Mouse (Mus musculus): Measurements from ENCODE around the gene Usp32.

Gene Usp32

DNA sequence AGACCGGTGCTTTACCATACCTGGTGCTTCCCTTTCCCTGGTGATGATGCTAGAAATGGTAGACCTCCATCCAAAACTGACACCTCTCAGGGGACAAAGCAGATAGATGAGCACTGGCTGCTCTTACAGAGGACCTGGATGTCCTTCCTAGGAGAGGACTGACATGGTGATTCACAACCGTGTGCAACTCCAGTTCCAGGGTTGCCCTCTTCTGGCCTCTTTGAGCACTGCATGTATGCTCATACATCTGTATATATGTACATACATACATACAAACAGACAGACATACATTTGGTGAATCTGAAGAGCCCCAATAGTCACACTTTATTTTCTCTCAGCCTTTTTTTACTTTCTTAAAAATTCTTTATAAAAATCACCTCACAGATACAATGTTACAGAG, 161.8 kb downstream of the Usp32 start:
- DNase-seq (ENCODE audit: low spot score) = peak; percentile 61

DNA sequence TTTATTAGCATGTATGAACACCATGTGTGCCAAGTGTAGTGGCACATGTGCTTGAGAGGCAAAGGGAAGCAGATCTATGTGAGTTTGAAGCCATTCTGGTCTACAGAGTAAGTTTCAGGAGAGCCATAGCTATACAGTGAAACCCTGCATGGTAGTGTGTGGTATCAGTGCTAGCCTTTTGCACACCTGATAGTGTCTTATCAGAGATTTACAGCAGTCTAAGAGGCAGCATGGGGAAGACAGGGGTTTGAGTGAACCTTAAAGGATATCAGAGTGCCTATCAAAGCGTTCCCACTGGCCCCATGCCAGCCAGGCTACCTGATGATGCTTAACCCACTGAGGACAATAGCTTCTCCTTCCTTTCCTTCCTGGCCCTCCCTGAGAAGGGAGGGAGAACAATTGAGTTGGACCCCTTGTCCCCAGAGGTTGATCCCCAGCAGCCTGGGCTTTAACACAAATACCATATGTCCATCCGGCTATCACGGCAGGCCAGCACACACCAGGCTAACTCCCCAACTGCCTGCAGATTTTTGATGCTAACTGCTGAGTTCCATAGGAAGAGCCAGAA, 162.5 kb downstream of the Usp32 start:
- no peak for DNase-seq (ENCODE audit: low spot score)

DNA sequence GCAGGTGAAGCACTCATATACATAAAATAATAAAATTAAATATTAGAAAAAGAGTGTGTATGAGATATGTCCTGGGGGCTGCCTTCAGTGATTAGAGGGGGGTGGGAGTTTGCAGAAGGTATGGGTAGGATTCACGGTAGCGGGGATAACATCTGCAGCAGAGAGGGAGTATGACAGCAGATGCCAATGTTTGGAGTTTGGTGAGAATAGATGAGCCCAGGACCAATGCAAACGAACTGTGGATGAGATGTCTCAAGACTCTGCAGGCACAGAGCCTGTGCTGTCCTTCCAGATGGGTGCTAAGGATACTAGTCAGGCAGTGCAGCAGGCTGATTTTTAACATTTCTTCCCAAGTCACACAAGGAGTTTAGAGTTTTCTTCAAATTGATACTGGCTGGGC, 163.3 kb downstream of the Usp32 start:
- no peak for DNase-seq (ENCODE audit: low spot score)

DNA sequence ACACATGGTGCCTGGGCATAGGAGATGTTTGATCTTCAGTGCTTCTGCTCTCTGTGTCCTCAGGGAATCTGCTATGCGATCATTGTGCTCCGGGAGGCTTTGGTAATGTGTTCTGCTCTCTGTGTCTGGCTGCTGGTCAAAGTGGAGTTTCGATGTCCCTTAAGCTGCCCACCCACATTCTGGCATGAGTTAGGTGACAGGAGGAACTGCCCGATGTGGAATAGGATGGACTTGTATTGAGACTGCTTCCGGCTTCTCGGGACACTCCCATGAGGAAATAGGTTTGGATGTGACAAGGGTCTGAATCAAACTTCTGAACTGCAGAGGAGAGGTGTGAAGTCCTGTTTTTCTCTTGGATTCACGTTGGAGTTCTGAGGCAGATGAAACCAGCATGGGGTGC, 165.4 kb downstream of the Usp32 start:
- DNase-seq (ENCODE audit: low spot score) = no peak

DNA sequence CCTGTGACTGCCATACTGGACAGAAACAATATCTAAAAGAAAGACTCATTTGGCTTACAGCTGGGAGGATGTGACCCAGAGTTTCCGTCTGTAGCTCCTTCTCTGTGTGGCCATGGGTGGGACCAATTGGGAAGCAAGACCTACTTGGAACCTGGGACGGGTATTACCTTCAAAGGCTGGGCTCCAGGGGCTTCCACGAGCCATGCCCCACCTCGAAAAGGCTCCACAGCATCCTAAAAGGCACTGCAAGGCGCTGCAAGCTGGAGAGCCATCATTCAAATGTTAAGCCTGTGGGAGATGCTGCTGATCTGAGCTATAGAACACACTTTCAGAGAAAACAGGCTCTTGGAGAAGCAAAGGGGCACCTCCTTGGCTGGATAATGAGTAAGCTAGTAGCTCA, 166.3 kb downstream of the Usp32 start:
- no peak for DNase-seq (ENCODE audit: low spot score)

DNA sequence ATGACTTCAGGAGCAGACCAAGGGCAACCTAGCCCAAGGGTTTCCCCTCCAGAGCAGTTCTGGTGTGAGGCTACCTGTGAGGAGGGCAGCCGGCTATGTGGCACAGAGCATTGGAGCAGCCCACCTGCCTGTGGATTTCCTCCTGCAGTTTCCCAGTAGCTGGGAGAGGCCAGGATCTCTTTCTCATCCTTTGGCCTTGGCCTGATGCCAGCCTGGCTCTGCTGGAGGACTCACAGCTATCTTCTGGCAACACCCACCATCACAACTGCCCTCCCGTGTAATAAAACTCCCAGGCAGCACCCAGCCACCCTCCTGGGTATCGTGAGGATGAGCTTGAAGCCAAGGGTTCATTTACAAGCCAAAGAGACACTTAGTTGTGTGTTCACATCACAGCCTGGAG, 167.9 kb downstream of the Usp32 start:
- DNase-seq (ENCODE audit: low spot score) = peak; percentile 76

DNA sequence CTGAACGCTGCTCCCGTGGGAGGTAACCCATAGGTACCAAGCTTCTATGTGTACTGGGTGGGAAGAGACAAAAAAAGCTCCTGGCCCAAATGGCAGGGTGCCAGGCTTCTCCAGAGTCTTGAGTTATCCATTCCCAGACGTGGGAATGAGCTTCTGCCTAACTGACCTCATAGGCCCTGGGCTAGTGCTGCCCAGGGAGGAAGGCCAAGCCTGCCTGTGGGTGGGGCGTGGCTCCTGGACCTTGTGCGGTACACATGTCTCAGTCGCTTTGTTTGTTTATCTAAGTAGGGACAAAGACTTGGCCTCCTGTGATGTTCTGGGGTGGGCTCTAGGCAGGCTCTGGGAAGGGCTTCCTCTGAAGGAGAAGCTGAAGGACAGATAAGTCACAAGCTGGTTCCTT, 171.2 kb downstream of the Usp32 start:
- peak; percentile 50 for DNase-seq (ENCODE audit: low spot score)

DNA sequence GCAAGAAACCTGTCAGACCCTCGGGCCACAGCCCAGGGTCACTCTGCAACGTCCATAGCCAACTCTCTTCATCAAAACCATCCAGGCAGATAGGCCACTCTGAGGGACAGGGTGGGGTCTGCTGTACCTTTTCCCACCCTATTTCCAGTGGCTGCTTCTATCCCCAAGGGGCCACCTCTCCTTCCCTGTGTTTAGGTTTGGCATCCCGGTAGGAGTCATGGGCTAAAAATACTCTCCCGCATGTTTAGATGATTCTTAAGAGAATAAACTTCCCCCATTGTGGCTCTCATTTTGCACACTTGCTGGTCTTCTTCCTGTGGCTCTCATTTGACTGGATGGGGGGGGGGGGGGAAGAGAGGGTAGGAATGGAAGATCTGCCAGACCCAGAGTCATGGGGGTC, 171.7 kb downstream of the Usp32 start:
- no peak for DNase-seq (ENCODE audit: low spot score)

DNA sequence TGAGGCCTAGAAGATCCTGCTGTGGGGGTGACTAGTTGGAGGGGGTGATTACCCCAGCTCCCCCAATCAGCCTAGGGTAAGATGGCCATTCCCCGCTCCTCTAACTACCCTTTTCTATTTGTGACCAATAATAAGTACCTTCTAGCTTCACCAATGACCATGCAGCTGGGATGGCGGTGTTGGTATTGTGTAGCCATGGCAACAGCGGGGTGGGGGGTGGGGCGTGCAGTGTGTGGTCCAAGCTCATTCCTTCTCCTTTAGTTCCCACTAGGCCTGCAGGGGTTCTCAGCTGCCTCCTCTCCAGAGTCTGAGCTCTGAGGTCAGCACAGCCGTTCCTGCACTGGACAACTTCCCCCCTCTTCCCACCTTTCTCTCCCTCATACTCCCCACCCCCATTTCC, 172.8 kb downstream of the Usp32 start:
- DNase-seq (ENCODE audit: low spot score) = no peak

DNA sequence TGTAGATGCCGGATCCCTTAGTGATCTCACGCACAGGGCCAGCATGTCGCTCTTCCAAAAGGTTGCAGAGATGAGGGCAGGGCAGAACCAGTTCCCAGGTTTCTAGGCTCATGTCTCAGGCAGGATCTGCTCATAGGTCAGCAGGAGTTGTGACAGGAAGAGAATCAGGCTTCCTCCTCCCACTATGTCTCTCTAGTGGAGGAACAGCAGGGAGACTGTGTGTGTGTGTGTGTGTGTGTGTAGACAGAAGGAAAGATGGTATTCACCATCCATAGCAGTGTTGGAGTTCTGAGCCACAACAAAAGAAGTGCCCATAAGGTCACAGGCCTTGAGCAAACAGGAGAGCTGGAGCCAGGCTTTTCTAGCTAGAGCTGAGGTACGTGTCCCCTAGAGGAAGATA, 173.3 kb downstream of the Usp32 start:
- no peak for DNase-seq (ENCODE audit: low spot score)

DNA sequence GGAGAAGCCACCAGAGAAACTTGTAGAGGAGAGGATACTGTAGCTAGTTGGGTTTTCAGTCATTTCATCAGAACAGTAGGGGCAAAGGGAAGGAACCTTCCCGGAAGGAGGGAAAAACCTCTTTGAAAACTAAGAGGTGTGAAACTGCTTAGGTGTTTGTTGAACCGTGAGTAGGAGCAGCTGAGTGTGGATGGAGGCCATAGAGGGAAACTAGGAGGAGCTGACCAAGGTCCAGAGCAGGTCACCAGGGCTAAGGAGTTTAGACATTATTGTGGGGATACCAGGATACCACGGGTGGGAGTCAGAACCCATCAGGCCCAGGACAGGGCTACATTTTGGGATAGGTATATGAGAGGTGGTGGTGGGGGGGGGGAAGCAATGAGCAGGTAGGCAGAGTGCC, 176.4 kb downstream of the Usp32 start:
- DNase-seq (ENCODE audit: low spot score) = no peak

DNA sequence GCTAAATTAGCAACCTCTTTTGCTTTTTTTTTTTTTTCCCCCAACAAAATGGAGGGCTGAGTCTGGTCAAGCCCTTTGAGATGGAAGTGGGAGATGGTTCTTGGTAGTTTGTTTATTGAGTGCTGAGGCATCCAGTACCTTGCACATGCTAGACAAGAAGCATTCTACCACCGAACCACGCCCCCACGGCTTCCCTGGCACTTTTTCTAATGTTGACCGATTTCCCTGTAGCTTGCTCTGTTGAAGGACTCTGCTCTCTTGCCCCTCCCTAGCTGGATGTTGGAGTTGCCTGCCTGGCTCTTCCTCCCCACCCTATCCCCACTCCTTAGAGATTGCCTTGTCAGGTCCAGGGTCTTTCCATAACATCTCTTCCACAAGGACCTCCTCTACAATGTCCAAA, 177.4 kb downstream of the Usp32 start:
- no peak for DNase-seq (ENCODE audit: low spot score)

DNA sequence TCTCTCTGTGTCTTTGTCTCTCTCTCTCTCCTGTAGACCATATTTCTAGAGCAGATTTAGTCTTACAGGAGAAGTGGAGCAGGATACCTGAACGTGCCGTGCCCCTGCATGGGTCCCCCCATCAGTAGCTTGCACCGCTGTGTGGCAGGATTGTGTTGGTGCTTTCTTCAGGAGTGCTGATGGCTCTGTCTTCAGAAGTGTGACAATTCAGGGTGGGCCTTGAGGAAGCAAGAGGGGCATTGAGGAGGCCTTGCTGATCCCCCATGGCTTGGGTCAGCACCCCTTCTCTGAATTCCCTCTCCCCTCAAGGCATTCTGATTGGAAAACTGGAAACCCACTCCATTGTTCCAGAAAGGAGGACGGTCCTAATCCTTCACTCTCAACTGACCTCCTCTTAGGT, 178.4 kb downstream of the Usp32 start:
- DNase-seq (ENCODE audit: low spot score) = no peak

DNA sequence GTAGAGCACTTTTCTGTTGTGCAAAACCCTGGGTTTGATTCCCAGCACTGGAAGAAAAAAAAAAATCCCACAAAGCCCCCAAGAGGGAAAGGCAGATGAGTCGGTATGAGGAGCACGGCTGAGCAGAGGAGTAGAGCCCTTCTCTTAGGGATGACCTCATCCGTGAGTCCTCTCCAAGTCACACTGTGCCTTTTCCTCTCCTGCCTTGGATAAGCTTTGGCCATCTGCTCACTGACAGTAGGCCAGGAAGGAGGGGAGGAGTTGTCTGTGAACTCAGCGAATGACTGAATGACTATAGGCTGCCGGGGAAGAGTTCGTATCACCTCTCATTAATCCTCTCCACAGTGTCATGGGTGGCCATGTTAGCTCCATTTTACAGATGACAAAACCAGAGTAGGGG, 179.2 kb downstream of the Usp32 start:
- no peak for DNase-seq (ENCODE audit: low spot score)

DNA sequence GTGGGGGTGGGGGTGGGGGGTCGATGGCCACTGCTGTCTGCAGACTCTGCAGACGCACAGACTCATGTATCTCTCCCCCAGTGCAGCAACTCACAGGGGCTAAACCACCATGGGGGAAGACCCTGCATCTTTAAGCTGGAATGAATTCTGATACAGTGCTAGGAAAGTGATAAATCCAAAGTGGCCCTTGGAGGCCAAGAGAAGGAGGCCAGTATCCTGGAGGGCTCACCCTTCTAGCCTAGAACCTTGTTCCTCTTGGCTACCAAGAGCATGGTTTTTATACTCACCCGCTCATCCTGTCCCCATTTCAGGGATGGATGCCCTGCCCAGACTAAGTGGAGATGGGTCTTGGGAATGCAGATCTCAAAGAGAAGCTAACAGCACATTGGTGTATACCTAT, 179.7 kb downstream of the Usp32 start:
- no peak for DNase-seq (ENCODE audit: low spot score)

DNA sequence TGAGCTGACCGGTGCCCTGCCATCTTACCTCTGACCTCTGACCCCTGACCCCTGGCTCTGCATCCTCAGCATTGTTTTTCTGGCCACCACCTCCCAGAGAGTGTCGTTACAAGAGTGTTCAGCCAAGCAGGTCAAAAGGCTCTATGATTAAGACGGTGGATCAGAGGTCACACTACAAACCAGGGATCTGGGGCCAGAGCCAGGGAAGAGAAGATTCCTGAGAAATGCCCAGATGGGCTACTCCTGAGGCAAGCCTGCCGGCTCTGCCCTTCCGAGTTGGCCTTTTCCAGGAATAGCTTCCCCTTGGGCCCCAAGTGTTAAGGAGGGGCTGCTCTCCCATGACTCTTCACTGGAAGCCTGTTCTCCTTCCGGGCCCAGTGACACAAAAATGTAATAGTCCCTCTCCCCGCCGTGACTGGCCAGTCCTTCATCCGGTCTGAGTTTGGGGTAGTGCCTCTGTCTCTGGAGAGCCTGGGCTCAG, 180.2 kb downstream of the Usp32 start:
- DNase-seq (ENCODE audit: low spot score) = no peak

DNA sequence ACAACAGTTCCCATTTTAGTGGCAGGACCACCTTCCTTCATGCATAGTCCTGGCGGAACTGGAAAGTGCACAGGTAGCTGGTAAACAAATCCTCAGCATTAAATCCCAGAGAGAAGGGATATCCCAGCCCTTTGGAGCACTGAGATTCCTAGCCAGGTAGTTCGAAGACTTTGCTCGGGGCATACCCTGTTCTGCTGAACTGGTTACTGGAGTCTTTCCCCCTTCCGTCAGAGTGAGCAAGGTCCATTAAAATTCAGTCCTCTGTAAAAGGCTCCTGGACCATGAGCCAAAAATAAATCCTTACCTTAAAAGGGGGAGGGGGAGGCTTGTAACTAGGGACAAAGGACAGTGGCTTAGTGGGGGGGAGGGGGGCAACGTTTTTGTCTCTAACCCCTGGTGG, 180.8 kb downstream of the Usp32 start:
- no peak for DNase-seq (ENCODE audit: low spot score)

DNA sequence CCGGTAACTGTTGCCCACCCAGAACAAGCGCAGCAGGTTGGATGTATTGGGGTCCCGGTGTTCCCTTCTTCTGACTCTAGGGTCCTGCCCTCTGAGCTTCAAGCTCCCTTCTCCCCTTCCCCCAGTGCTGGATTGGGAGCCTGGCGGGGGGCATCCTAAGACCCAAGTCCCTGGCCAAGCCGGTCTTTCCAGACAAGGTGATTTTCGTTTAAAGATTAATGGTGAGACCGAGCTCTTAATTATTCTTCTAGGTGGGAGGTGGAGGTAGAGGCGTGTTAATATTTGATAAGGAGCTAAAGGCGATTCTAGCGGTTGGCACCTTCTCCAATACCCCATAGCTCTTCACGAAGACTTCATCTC, 181.7 kb downstream of the Usp32 start:
- DNase-seq (ENCODE audit: low spot score) = no peak

DNA sequence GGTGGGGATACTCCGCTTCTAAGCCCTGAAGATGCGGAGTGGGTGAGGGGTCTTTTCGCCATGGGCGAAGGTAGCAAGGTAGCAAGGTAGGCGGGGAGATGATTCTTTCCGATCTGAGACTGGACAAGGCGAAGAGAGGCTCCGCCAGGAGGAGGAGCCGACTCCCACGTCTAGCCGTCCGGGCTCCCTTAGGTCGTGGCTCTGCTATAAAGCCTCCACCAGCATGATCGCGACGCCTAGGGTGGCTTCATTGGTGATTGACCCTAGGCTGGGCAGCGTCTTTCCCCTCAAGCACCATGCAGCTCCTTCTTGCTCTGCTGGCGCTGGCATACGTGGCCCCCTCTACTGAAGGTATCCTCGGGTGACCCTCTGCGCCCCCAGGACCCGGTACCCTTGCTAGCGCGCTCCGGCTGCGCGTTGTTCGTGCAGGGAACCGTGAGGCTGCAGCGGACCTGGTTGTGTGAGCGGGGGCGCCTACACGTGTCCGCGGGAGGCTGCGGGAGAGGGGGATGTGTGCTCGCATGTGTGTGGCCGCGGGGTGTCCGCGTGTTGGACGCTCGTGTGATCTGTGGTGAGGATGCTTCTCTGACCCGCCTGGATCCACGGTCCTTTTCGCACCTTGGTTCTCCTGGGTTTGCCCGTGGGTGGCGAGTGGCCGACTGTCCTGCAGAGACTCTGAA, 182.2 kb downstream of the Usp32 start, which contains the start of gene Car4:
Gene Car4, plus strand, starts transcription at position 196 of the 680 bp plus-strand sequence.
- no peak for DNase-seq (ENCODE audit: low spot score)

DNA sequence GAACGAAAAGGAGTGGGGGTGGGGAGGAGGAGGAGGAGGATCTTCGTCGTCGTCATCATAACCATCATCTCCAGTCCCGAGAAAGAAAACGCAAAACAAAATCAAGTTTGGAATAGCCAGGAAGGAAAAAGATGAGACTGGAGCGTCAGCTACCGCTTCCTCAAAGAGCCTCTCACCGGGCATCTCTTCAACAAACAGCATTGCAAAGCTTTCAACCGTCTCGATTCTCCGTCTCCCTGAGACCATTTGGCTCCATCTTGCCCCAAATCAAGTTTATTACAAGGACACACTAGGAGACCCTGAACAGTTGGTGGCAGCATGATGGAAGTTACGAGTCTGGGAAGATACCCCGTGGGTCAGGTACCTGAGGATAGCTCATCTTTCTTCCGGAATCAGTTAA, 182.8 kb downstream of the Usp32 start:
- no peak for DNase-seq (ENCODE audit: low spot score)

DNA sequence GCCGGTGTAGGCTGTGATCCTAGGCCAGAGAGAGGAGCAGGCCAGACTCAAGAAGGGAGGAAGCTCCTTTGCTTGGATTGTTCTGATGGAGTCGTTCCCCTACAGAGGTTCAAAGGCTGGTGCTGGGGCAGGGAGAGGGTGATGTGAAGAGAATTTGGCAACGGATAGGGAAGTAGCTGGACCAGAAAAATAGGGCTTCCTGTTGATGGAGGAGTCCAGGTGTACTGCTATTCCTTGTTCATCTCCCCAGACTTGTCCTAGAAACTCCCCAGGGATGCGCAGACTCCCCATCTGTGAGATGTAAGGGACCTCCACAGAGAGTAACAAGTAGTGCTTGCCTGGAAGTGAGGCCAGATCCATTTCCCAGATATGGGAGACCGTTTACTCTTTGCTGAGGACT, 183.6 kb downstream of the Usp32 start:
- no peak for DNase-seq (ENCODE audit: low spot score)

DNA sequence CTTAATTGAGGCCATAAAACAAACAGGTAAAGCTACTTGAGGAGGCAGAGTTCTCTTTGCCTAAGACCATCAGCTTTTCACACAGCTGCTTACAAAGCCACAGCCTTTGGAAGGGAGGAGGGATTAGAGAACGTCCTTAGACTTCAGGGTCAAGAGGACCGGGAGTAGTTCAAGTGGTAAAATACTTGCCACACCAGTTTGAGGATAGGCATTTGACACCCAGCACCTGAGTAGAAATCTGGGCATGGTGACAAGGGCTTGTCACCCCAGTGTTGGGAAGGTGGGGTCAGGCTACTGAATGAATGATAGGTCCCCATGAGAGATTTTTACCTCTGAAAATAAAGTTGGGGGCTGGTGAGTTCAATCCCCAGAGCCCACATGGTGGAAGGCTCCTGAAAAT, 187.3 kb downstream of the Usp32 start:
- DNase-seq (ENCODE audit: low spot score) = no peak

DNA sequence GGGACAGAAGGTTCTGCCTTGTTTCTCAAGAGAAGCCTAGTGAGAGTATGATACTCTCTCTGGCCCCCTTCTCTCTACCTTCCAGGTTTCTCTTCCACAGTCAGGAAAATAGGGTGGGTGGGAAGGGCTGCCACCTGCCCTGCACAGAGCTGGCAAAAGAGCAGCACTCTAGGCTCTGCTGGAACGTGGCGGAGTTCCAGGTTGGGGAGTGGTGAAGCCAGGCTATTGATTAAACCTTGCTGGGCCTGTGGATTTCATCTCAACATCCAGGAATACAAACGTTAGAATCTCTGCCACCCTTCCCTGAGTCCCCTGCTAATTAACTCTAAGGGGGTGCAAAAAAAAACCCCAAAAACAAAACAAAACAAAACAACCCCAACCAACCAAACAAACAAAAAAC, 191.4 kb downstream of the Usp32 start:
- no peak for DNase-seq (ENCODE audit: low spot score)

DNA sequence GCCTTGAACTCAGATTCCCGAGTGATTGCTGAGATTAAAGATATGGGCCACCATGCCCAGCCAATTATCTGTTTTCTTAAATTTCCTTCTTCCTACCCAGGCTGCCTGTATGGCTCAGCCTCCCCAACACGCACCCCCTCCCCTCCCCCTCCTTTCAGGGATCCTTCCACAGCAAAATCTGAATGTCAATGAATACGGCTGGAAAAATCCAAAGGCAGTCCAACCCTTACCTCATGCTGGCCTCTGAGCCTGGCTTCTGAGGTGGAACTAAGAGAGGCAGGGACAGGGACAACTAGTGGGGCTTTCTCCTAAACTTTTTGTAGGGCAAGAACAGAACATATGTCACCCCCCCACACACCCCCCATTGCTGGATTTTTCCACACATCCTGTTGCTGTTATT, 191.8 kb downstream of the Usp32 start:
- no peak for DNase-seq (ENCODE audit: low spot score)
